Mouse (Mus musculus) erythroblast, embryonic 14.5 days (primary cell): Measurements from ENCODE around the gene Foxo3.

Experiments used
- GATA1 ChIP-seq: IDR thresholded peaks from 2 replicates; pipeline ENCODE4 v1.6.1; 2012; ENCODE audit warnings: low read length, inconsistent platforms, mixed read lengths
- TAL1 ChIP-seq: IDR thresholded peaks from 3 replicates; pipeline ENCODE4 v1.6.1; 2012; ENCODE audit warnings: low read length, inconsistent platforms, mixed read lengths

GRCm38 (mm10) chr10:42211407-42211806, 65.1 kb downstream of the Foxo3 start:
- TF ChIP-seq GATA1 (no peak), TAL1 (no peak)
